Mouse (Mus musculus): ENCODE data around the gene Otos. TPM values are rescaled to one million over a fixed set of nuclear protein-coding genes. Genes with fewer than 3 reads are reported as not detected.

Otos gene
- total and polyA plus RNA-seq, 2 experiments from 2014 or later: 0.69 TPM; not detected in 1

- no peak overlapping the region for H3K27ac ChIP-seq (ENCODE audit: low read depth, low read length)
- no peak for DNase-seq (ENCODE audit: low spot score)
- TF ChIP-seq CTCF (IDR thresholded peaks at IDR 0.05): no peak
- no peaks in the 10 kb centered on the region for H3K4me1 ChIP-seq (ENCODE audit: insufficient read depth, low read length)
- H3K27me3 ChIP-seq (ENCODE audit: insufficient read depth, low read length): no peaks in the 10 kb centered on the region
- WGBS: 87% methylated on average over 3 of the region's 3 CpGs
- no peak for ATAC-seq (ENCODE audit: low FRiP score)
- H3K4me2 ChIP-seq (ENCODE audit: low read depth, low read length, poor library complexity, severe bottlenecking): no peak overlapping the region
- no peak overlapping the region for H3K4me3 ChIP-seq (ENCODE audit: low read depth, low read length)
- H3K9ac ChIP-seq (replicated peaks; ENCODE audit: low read length, poor library complexity, severe bottlenecking): no peak overlapping the region
- no peaks in the 10 kb centered on the region for H3K36me3 ChIP-seq (ENCODE audit: insufficient read depth, low read length)
- H3K9me3 ChIP-seq (ENCODE audit: low read length): no peaks in the 10 kb centered on the region
Measured at GRCm38 (mm10) chr1:92596019-92596418, 52.6 kb downstream of the Otos start.

Other genes starting within 250 kb of the Otos start
- 168 and 219 TPM in 2 replicates for gene Ndufa10, start 175.0 kb downstream of the Otos start, total RNA-seq (2014; rRNA removed)
- gene Ndufa10, start 175.0 kb downstream of the Otos start, polyA plus RNA-seq (2015; fragmentation: Nextera tagmentation; extraction: Ambion mirVana): 329 and 363 TPM in 2 replicates
- not detected in 2 replicates for gene Olfr1416, start 163.7 kb downstream of the Otos start, total RNA-seq (2014; rRNA removed)
- gene Olfr1416, start 163.7 kb downstream of the Otos start, polyA plus RNA-seq (2015; fragmentation: Nextera tagmentation; extraction: Ambion mirVana): not detected in 2 replicates
- gene Olfr1415, start 152.7 kb downstream of the Otos start, total RNA-seq (2014; rRNA removed): not detected in 2 replicates
- gene Olfr1415, start 152.7 kb downstream of the Otos start, polyA plus RNA-seq (2015; fragmentation: Nextera tagmentation; extraction: Ambion mirVana): not detected in 2 replicates
- not detected in 2 replicates for gene Olfr1414, start 130.2 kb downstream of the Otos start, total RNA-seq (2014; rRNA removed)
- gene Olfr1414, start 130.2 kb downstream of the Otos start, polyA plus RNA-seq (2015; fragmentation: Nextera tagmentation; extraction: Ambion mirVana): not detected in 2 replicates
- gene Olfr1413, start 77.5 kb downstream of the Otos start, total RNA-seq (2014; rRNA removed): not detected in 2 replicates
- not detected in 2 replicates for gene Olfr1413, start 77.5 kb downstream of the Otos start, polyA plus RNA-seq (2015; fragmentation: Nextera tagmentation; extraction: Ambion mirVana)
- not detected in 2 replicates for gene Olfr1412, start 63.1 kb downstream of the Otos start, total RNA-seq (2014; rRNA removed)
- not detected in 2 replicates for gene Olfr1412, start 63.1 kb downstream of the Otos start, polyA plus RNA-seq (2015; fragmentation: Nextera tagmentation; extraction: Ambion mirVana)
- not detected in 2 replicates for gene Olfr1411, start 54.4 kb downstream of the Otos start, total RNA-seq (2014; rRNA removed)
- gene Olfr1411, start 54.4 kb downstream of the Otos start, polyA plus RNA-seq (2015; fragmentation: Nextera tagmentation; extraction: Ambion mirVana): not detected in 2 replicates
- gene Olfr1410, start 43.1 kb downstream of the Otos start, total RNA-seq (2014; rRNA removed): not detected in 2 replicates
- not detected in 2 replicates for gene Olfr1410, start 43.1 kb downstream of the Otos start, polyA plus RNA-seq (2015; fragmentation: Nextera tagmentation; extraction: Ambion mirVana)
- gene Olfr12, start 31.1 kb downstream of the Otos start, total RNA-seq (2014; rRNA removed): not detected in 2 replicates
- gene Olfr12, start 31.1 kb downstream of the Otos start, polyA plus RNA-seq (2015; fragmentation: Nextera tagmentation; extraction: Ambion mirVana): not detected in 2 replicates
- gene Cops9, start 6.9 kb downstream of the Otos start, total RNA-seq (2014; rRNA removed): 182 and 297 TPM in 2 replicates
- gene Cops9, start 6.9 kb downstream of the Otos start, polyA plus RNA-seq (2015; fragmentation: Nextera tagmentation; extraction: Ambion mirVana): 598 and 604 TPM in 2 replicates
- 151 and 208 TPM in 2 replicates for gene Gpc1, start 182.8 kb upstream of the Otos start, total RNA-seq (2014; rRNA removed)
- gene Gpc1, start 182.8 kb upstream of the Otos start, polyA plus RNA-seq (2015; fragmentation: Nextera tagmentation; extraction: Ambion mirVana): 51.8 and 53.3 TPM in 2 replicates